Mouse (Mus musculus): Measurements from ENCODE around the gene Gna14.

GRCm38 (mm10) chr19:16411302-16411701 is 24.3 kb upstream of the Gna14 start:
- TF ChIP-seq CTCF (conservative IDR thresholded peaks at IDR 0.05; ENCODE audit: insufficient read depth, insufficient read length, low read depth, low read length) (no peak), POLR2A (IDR thresholded peaks at IDR 0.05; ENCODE audit: low read depth, low read length) (no peak)
